Mouse (Mus musculus): ENCODE data around the gene Fam110a.

Fam110a gene

GRCm38 (mm10) chr2:151937893-151938292 lies 42.1 kb downstream of the Fam110a start:
- DNase-seq (ENCODE audit: low read depth), result no peak

- DNase-seq (ENCODE audit: low read depth), result peak; percentile 85
These were observed 49.5 kb downstream of the Fam110a start for GRCm38 (mm10) chr2:151930389-151931074.

- DNase-seq (ENCODE audit: low read depth), result no peak
These were observed 52.9 kb downstream of the Fam110a start for GRCm38 (mm10) chr2:151927103-151927502.

- DNase-seq (ENCODE audit: low read depth), result no peak
These were observed 54.3 kb downstream of the Fam110a start for GRCm38 (mm10) chr2:151925715-151926114.

GRCm38 (mm10) chr2:151924276-151924675 lies 55.7 kb downstream of the Fam110a start:
- DNase-seq (ENCODE audit: low read depth), result no peak

- DNase-seq (ENCODE audit: low read depth), result no peak
These were observed 58.4 kb downstream of the Fam110a start for GRCm38 (mm10) chr2:151921596-151921995.

- no peak for DNase-seq (ENCODE audit: low read depth)
These were observed 59.0 kb downstream of the Fam110a start for GRCm38 (mm10) chr2:151921068-151921467.
